Mouse (Mus musculus): ENCODE measurements around the gene Serpina3n. TPM values are rescaled to one million over a fixed set of nuclear protein-coding genes. Genes with fewer than 3 reads are reported as not detected.
"Not testable (repeated sequence)": the region's sequence is repeated elsewhere in the genome, so short reads cannot be mapped to it uniquely, and the experiment has no call there.

The Serpina3n gene
- polyA plus RNA-seq, 1 experiment from 2014 or later, result not detected

DNA sequence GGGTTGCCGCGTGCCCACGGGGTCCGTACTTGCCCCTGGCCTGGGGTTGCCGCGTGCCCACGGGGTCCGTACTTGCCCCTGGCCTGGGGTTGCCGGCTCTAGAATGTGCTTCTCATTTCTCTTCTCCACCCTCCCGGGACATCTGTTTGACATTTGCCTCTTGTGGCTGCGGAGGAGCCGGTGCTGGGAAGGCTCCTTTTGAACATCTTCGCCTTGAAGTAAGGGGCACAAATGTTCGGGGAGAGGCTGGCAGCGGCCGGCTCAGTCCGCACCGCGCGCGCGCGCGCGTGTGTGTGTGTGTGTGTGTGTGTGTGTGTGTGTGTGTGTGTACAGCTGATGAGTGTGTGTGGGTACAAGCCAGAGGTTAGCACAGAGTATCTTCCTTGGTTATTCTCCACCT lies 40.5 kb downstream of the Serpina3n start:
- H3K36me3 ChIP-seq (ENCODE audit: control insufficient read depth, insufficient read depth, low read length), result not testable (repeated sequence)

DNA sequence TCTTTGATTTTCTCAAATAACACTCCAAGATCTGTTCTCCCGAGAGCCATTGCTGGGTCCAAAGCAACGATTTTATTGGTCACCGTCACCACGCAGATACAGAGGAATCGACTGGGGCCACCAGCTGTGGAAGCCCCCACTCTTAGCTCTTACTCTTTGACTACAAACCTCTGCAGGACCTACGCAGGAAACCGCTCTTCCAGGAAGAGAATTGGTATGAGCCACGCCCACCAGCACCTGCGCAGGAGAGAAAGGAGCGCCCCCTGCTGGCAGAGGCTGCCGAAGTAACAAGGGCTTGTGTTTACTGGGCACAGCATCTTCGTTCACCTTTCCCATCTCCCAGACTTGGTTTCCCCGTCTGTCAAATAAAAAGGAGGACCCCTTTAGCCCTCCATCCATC lies 41.6 kb downstream of the Serpina3n start:
- no peak for ATAC-seq (ENCODE audit: insufficient number of reproducible peaks, insufficient read depth, low FRiP score, low read depth)
- Histone ChIP-seq H3K4me1 (ENCODE audit: control insufficient read depth, insufficient read depth, low read length) (no peaks in the 10 kb centered on the region), H3K27ac (ENCODE audit: low read length) (no peak overlapping the region), H3K4me3 (ENCODE audit: low read depth, low read length) (no peak overlapping the region), H3K9me3 (ENCODE audit: control insufficient read depth, low read depth, low read length) (no peaks in the 10 kb centered on the region), H3K9ac (replicated peaks; ENCODE audit: low read depth, low read length) (no peak overlapping the region), H3K36me3 (ENCODE audit: control insufficient read depth, insufficient read depth, low read length) (no peaks in the 10 kb centered on the region), H3K27me3 (ENCODE audit: control insufficient read depth, insufficient read depth, low read length) (no peaks in the 10 kb centered on the region), H3K4me2 (replicated peaks; ENCODE audit: low read depth, low read length) (no peak overlapping the region)
- WGBS, result 32% methylated on average over 13 of the region's 13 CpGs

More for the DNA sequence above, 40.5 kb downstream of the Serpina3n start:
- H3K27me3 ChIP-seq (ENCODE audit: control insufficient read depth, insufficient read depth, low read length); H3K27ac ChIP-seq (ENCODE audit: low read length); H3K4me1 ChIP-seq (ENCODE audit: control insufficient read depth, insufficient read depth, low read length); H3K9ac ChIP-seq (replicated peaks; ENCODE audit: low read depth, low read length); H3K4me3 ChIP-seq (ENCODE audit: low read depth, low read length); H3K9me3 ChIP-seq (ENCODE audit: control insufficient read depth, low read depth, low read length); H3K4me2 ChIP-seq (replicated peaks; ENCODE audit: low read depth, low read length); ATAC-seq (ENCODE audit: insufficient number of reproducible peaks, insufficient read depth, low FRiP score, low read depth): not testable (repeated sequence)
- WGBS, result 78% methylated on average over 25 of the region's 25 CpGs

DNA sequence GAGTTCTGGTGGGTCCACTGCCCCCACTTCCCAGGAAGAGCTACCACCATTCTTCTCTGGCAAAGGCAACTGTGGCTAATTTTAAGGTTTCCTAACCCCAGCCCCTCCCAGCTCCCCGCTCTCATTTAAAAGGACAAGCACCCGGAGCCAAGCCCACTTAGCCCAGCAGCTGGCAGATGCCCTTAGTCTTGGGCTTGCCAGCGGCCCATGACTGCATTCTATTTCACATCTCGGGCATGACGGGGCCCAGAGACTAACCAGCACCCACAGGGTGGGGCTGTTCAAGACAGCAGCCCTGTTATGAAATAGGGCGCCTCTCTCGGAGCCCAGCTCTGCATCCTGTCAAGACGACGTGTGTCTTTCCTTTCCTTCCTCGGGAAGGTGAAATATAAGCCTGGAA lies 43.7 kb downstream of the Serpina3n start:
- 57% methylated on average over 10 of the region's 10 CpGs for WGBS
- Histone ChIP-seq H3K4me1 (ENCODE audit: control insufficient read depth, insufficient read depth, low read length) (no peaks in the 10 kb centered on the region), H3K9me3 (ENCODE audit: control insufficient read depth, low read depth, low read length) (no peaks in the 10 kb centered on the region), H3K4me3 (ENCODE audit: low read depth, low read length) (no peak overlapping the region), H3K27ac (ENCODE audit: low read length) (no peak overlapping the region), H3K36me3 (ENCODE audit: control insufficient read depth, insufficient read depth, low read length) (no peaks in the 10 kb centered on the region), H3K27me3 (ENCODE audit: control insufficient read depth, insufficient read depth, low read length) (no peaks in the 10 kb centered on the region), H3K4me2 (replicated peaks; ENCODE audit: low read depth, low read length) (no peak overlapping the region), H3K9ac (replicated peaks; ENCODE audit: low read depth, low read length) (no peak overlapping the region)
- ATAC-seq (ENCODE audit: insufficient number of reproducible peaks, insufficient read depth, low FRiP score, low read depth), result no peak

DNA sequence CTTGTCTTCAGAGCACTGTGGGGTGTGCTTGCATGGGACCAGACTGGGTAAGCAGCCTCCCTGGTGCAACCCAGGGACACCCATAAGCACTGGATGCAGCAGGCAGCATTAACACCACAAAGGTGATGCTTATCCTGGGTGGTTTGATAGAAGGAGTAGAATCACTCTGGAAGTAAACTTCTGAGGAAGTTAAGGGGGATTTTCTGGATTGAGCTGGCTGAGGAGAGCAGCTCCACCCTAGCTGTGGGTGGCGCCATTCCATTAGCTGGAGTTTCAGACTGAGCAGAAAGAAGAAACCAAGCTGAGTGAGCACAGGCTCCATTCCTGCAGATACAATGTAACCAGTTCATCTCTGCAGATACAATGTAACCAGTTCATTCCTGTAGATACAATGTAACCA lies 46.5 kb downstream of the Serpina3n start:
- Histone ChIP-seq H3K27me3 (ENCODE audit: control insufficient read depth, insufficient read depth, low read length) (no peaks in the 10 kb centered on the region), H3K27ac (ENCODE audit: low read length) (no peak overlapping the region), H3K36me3 (ENCODE audit: control insufficient read depth, insufficient read depth, low read length) (no peaks in the 10 kb centered on the region), H3K4me3 (ENCODE audit: low read depth, low read length) (no peak overlapping the region), H3K4me2 (replicated peaks; ENCODE audit: low read depth, low read length) (no peak overlapping the region), H3K9me3 (ENCODE audit: control insufficient read depth, low read depth, low read length) (no peaks in the 10 kb centered on the region), H3K4me1 (ENCODE audit: control insufficient read depth, insufficient read depth, low read length) (no peaks in the 10 kb centered on the region), H3K9ac (replicated peaks; ENCODE audit: low read depth, low read length) (no peak overlapping the region)
- ATAC-seq (ENCODE audit: insufficient number of reproducible peaks, insufficient read depth, low FRiP score, low read depth), result no peak
- WGBS, result 63% methylated on average over 1 of the region's 1 CpGs

DNA sequence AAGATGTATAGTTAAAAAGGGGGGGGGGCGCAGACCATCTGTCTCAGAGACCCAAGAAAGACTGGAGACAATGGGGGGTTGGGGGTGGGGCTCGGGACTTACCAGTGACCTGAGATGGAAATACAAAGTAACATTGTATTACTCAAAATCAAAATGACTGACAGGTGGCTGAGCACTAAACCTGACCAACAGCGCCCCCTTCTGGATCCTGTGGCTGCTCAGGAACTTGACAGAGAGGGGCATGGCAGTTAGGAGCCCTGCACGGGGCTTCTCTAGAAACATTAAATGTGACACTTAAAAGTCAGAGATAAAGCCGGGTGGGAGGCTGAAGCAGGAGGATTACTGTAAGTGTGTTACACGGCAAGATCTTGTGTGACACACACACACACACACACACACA lies 52.8 kb downstream of the Serpina3n start:
- no peak overlapping the region for H3K4me3 ChIP-seq (ENCODE audit: low read depth, low read length)
- H3K4me1 ChIP-seq (ENCODE audit: control insufficient read depth, insufficient read depth, low read length), result 0 out of 2 replicates have a peak, but pooled peaks cover 4% of the 10 kb centered on the region
- H3K4me2 ChIP-seq (replicated peaks; ENCODE audit: low read depth, low read length), result no peak overlapping the region
- no peaks in the 10 kb centered on the region for H3K36me3 ChIP-seq (ENCODE audit: control insufficient read depth, insufficient read depth, low read length)
- H3K9ac ChIP-seq (replicated peaks; ENCODE audit: low read depth, low read length), result no peak overlapping the region
- 62% methylated on average over 6 of the region's 6 CpGs for WGBS
- H3K27ac ChIP-seq (ENCODE audit: low read length), result no peak overlapping the region
- ATAC-seq (ENCODE audit: insufficient number of reproducible peaks, insufficient read depth, low FRiP score, low read depth), result no peak
- no peaks in the 10 kb centered on the region for H3K27me3 ChIP-seq (ENCODE audit: control insufficient read depth, insufficient read depth, low read length)
- H3K9me3 ChIP-seq (ENCODE audit: control insufficient read depth, low read depth, low read length), result no peaks in the 10 kb centered on the region

DNA sequence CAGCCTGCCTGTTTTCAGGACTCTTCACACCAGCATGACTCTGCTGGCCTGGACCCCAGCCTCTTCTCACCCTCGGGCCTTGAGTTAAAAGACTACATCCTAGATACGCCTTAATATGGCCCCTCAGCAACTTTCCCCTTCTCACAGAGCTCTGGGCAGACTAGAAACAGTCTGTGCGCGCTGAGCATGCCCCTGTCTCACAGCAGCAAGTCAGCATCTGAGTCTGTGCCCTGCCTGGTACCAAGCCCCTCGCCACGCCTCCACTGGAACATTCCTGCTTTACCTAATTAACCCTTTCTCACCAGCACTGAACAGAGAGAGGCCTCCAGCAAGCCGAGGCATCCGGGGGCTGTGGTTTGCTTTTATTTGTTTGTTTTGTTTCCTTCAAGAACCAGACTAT lies 54.8 kb downstream of the Serpina3n start:
- Histone ChIP-seq H3K4me2 (replicated peaks; ENCODE audit: low read depth, low read length) (no peak overlapping the region), H3K9me3 (ENCODE audit: control insufficient read depth, low read depth, low read length) (no peaks in the 10 kb centered on the region)

More for the DNA sequence above, 54.8 kb downstream of the Serpina3n start:
- Histone ChIP-seq H3K36me3 (ENCODE audit: control insufficient read depth, insufficient read depth, low read length) (no peaks in the 10 kb centered on the region), H3K27me3 (ENCODE audit: control insufficient read depth, insufficient read depth, low read length) (no peaks in the 10 kb centered on the region), H3K4me1 (ENCODE audit: control insufficient read depth, insufficient read depth, low read length) (0 out of 2 replicates have a peak, but pooled peaks cover 4% of the 10 kb centered on the region), H3K9ac (replicated peaks; ENCODE audit: low read depth, low read length) (no peak overlapping the region), H3K27ac (ENCODE audit: low read length) (no peak overlapping the region), H3K4me3 (ENCODE audit: low read depth, low read length) (no peak overlapping the region)
- WGBS, result 26% methylated on average over 8 of the region's 8 CpGs
- ATAC-seq (ENCODE audit: insufficient number of reproducible peaks, insufficient read depth, low FRiP score, low read depth), result no peak

Other genes with a start within 250 kb of the Serpina3n start
- gene Serpina3f, start 192.2 kb upstream of the Serpina3n start, polyA plus RNA-seq (2014; fragmentation: Nextera tagmentation; extraction: Ambion mirVana), result 0.23 TPM in 1 of 2 replicates, not detected in the other
- 0.97 and 1.3 TPM in 2 replicates for gene Serpina3g, start 170.5 kb upstream of the Serpina3n start, polyA plus RNA-seq (2014; fragmentation: Nextera tagmentation; extraction: Ambion mirVana)
- gene Serpina3i, start 143.6 kb upstream of the Serpina3n start, polyA plus RNA-seq (2014; fragmentation: Nextera tagmentation; extraction: Ambion mirVana), result not detected in 2 replicates
- gene Serpina3j, start 92.2 kb upstream of the Serpina3n start, polyA plus RNA-seq (2014; fragmentation: Nextera tagmentation; extraction: Ambion mirVana), result not detected in 2 replicates
- gene Serpina3k, start 68.2 kb upstream of the Serpina3n start, polyA plus RNA-seq (2014; fragmentation: Nextera tagmentation; extraction: Ambion mirVana), result not detected in 2 replicates
- gene Serpina3m, start 68.2 kb upstream of the Serpina3n start, polyA plus RNA-seq (2014; fragmentation: Nextera tagmentation; extraction: Ambion mirVana), result not detected in 2 replicates
- 1.7 and 1.9 TPM in 2 replicates for gene Gsc, start 66.6 kb downstream of the Serpina3n start, polyA plus RNA-seq (2014; fragmentation: Nextera tagmentation; extraction: Ambion mirVana)